Mouse (Mus musculus) spleen, adult 10 weeks (tissue): ENCODE data around the gene Hyal4. TPM values are rescaled to one million over a fixed set of nuclear protein-coding genes. Genes with fewer than 3 reads are reported as not detected.

ENCODE experiments used
- polyA plus RNA-seq: library from polyadenylated mRNA; stranded (reverse); fragments of 350-450 nt; fragmentation: Illumina TruSeq; extraction: RNeasy Lipid Tissue Mini Kit (QIAGEN cat#74804); gene quantifications from one replicate; pipeline ENCODE4 v1.2.3, GENCODE M21; 2015; ENCODE audit warnings: low replicate concordance; ENCODE audit not compliant: insufficient read depth

The Hyal4 gene
- not detected for polyA plus RNA-seq

DNA sequence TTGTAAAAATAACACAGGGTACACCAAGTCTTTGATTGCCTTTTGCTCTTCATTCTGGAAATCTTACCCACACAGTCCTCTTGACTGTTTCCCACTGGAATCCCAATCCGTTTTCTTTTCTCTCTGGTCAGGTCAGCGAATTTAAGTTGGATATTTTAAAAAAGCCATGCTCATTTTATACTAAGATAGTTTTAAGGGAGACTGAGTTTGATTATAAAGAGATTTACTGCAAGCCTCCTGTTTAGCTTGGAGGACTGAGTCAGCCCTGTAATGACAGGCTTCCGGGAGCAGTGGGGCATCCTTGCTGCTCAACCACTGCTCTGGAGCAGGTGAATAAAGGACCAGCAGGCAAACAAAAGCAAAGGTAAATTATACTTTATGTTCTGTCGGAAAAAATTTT, at the start of gene Hyal4:
TSS of gene Hyal4 (plus strand) at position 301 of the 400 bp plus-strand sequence.

DNA sequence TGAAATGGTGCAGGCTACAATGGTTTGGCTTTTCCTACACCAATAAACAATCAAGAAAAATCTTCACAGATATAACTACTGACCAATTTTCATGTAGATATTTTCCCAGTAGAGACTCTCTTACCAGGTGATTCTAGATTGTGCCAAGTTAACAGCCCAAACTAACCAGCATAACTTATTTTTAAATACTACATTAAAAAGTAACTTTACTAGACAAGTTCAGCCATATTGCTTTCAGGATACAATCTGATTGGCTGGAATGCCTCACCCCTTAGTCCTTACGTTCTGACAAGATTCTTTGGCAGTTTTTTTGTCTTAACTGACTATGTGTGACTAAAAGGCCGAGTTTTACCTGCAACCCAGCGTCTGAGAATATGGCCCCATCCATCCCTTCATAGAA, 15.2 kb upstream of the Hyal4 start, which contains the start of gene Hyal6:
TSS of gene Hyal6 (plus strand) at position 301 of the 400 bp plus-strand sequence.

DNA sequence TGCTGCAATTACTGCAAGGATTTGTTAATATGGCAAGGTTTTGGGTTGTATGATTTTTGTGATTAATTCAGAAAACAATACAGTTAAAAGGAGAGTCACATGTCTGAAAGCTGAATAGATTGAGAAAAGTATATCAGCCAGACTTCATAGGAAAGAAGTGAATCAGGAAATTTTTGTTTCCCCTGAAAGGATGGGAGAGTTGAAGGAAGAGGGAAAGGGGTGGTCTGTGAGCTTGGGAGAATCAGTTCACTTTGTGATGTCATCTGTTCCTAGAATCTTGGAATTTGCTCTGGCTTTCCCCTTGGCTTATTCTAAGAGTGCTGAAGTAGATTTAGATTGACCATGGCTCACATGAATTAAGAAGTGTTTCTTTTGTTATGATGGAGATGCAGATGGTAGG, 42.8 kb downstream of the Hyal4 start, which contains the start of gene Spam1:
TSS of gene Spam1 (plus strand) at position 301 of the 400 bp plus-strand sequence.

Other genes with a start within 250 kb of the Hyal4 start
- gene Iqub, start 233.3 kb upstream of the Hyal4 start, polyA plus RNA-seq: not detected
- 115 TPM for gene Ndufa5, start 220.3 kb upstream of the Hyal4 start, polyA plus RNA-seq
- gene Asb15, start 220.2 kb upstream of the Hyal4 start, polyA plus RNA-seq: 0.14 TPM
- not detected for gene Lmod2, start 150.6 kb upstream of the Hyal4 start, polyA plus RNA-seq
- 34.7 TPM for gene Wasl, start 83.3 kb upstream of the Hyal4 start, polyA plus RNA-seq
- gene Hyal6, start 15.1 kb upstream of the Hyal4 start, polyA plus RNA-seq: not detected
- not detected for gene Spam1, start 42.9 kb downstream of the Hyal4 start, polyA plus RNA-seq
- gene Hyal5, start 109.7 kb downstream of the Hyal4 start, polyA plus RNA-seq: not detected
- gene Tmem229a, start 208.0 kb downstream of the Hyal4 start, polyA plus RNA-seq: 0.29 TPM